Mouse (Mus musculus): ENCODE measurements around the gene Itga4. TPM values are rescaled to one million over a fixed set of nuclear protein-coding genes. Genes with fewer than 3 reads are reported as not detected.

Gene Itga4
- polyA plus RNA-seq, 1 experiment = 1.7 TPM

- TF ChIP-seq TAL1 (IDR thresholded peaks at IDR 0.05; ENCODE audit: low read length) = no peak
- TF ChIP-seq GATA1 (IDR thresholded peaks at IDR 0.05; ENCODE audit: low read length) = no peak
- Histone ChIP-seq H3K4me1 (ENCODE audit: control insufficient read depth) (peaks cover 78% of the 10 kb centered on the region), H3K27me3 (ENCODE audit: control insufficient read depth) (peaks cover 5% of the 10 kb centered on the region; the same call in 1 of the 2 replicates), H3K4me3 (replicated peaks) (peak overlapping the region; percentile 83), H3K9me3 (ENCODE audit: control insufficient read depth, low read length) (no peaks in the 10 kb centered on the region), H3K36me3 (ENCODE audit: control insufficient read depth) (peaks cover 60% of the 10 kb centered on the region)
These were observed 1.7 kb downstream of the Itga4 start for GRCm38 (mm10) chr2:79256880-79257279.

GRCm38 (mm10) chr2:79257411-79257810 is 2.2 kb downstream of the Itga4 start:
- Histone ChIP-seq H3K4me3 (replicated peaks) (peak overlapping the region; percentile 83), H3K27me3 (ENCODE audit: control insufficient read depth) (peaks cover 5% of the 10 kb centered on the region; the same call in 1 of the 2 replicates), H3K4me1 (ENCODE audit: control insufficient read depth) (peaks cover 78% of the 10 kb centered on the region), H3K9me3 (ENCODE audit: control insufficient read depth, low read length) (no peaks in the 10 kb centered on the region), H3K36me3 (ENCODE audit: control insufficient read depth) (peaks cover 65% of the 10 kb centered on the region)
- TF ChIP-seq GATA1 (IDR thresholded peaks at IDR 0.05; ENCODE audit: low read length) = no peak
- TF ChIP-seq TAL1 (IDR thresholded peaks at IDR 0.05; ENCODE audit: low read length) = no peak

- H3K4me3 ChIP-seq (replicated peaks) = peak overlapping the region; percentile 83
- H3K36me3 ChIP-seq (ENCODE audit: control insufficient read depth) = peaks cover 83% of the 10 kb centered on the region
- peaks cover 77% of the 10 kb centered on the region for H3K4me1 ChIP-seq (ENCODE audit: control insufficient read depth)
- peaks cover 5% of the 10 kb centered on the region; the same call in 1 of the 2 replicates for H3K27me3 ChIP-seq (ENCODE audit: control insufficient read depth)
- H3K9me3 ChIP-seq (ENCODE audit: control insufficient read depth, low read length) = no peaks in the 10 kb centered on the region
- TF ChIP-seq TAL1 (IDR thresholded peaks at IDR 0.05; ENCODE audit: low read length) = peak; percentile 90
- peak; percentile 92 for TF ChIP-seq GATA1 (IDR thresholded peaks at IDR 0.05; ENCODE audit: low read length)
These were observed 4.1 kb downstream of the Itga4 start for GRCm38 (mm10) chr2:79259326-79259725.

GRCm38 (mm10) chr2:79265665-79266064 is 10.4 kb downstream of the Itga4 start:
- H3K4me3 ChIP-seq (replicated peaks) = peak overlapping the region; percentile 1
- no peak for TF ChIP-seq TAL1 (IDR thresholded peaks at IDR 0.05; ENCODE audit: low read length)
- TF ChIP-seq GATA1 (IDR thresholded peaks at IDR 0.05; ENCODE audit: low read length) = no peak
- H3K4me1 ChIP-seq (ENCODE audit: control insufficient read depth) = peaks cover 89% of the 10 kb centered on the region
- H3K27me3 ChIP-seq (ENCODE audit: control insufficient read depth) = no peaks in the 10 kb centered on the region
- H3K9me3 ChIP-seq (ENCODE audit: control insufficient read depth, low read length) = no peaks in the 10 kb centered on the region
- peaks cover 97% of the 10 kb centered on the region for H3K36me3 ChIP-seq (ENCODE audit: control insufficient read depth)

GRCm38 (mm10) chr2:79266480-79266879 is 11.3 kb downstream of the Itga4 start:
- Histone ChIP-seq H3K36me3 (ENCODE audit: control insufficient read depth) (peaks cover 98% of the 10 kb centered on the region), H3K27me3 (ENCODE audit: control insufficient read depth) (no peaks in the 10 kb centered on the region), H3K9me3 (ENCODE audit: control insufficient read depth, low read length) (no peaks in the 10 kb centered on the region), H3K4me1 (ENCODE audit: control insufficient read depth) (peaks cover 90% of the 10 kb centered on the region), H3K4me3 (replicated peaks) (no peak overlapping the region)
- TF ChIP-seq TAL1 (IDR thresholded peaks at IDR 0.05; ENCODE audit: low read length) (no peak), GATA1 (IDR thresholded peaks at IDR 0.05; ENCODE audit: low read length) (no peak)

GRCm38 (mm10) chr2:79267181-79267580 is 12.0 kb downstream of the Itga4 start:
- no peak for TF ChIP-seq TAL1 (IDR thresholded peaks at IDR 0.05; ENCODE audit: low read length)
- TF ChIP-seq GATA1 (IDR thresholded peaks at IDR 0.05; ENCODE audit: low read length) = no peak
- no peaks in the 10 kb centered on the region for H3K9me3 ChIP-seq (ENCODE audit: control insufficient read depth, low read length)
- H3K4me3 ChIP-seq (replicated peaks) = no peak overlapping the region
- H3K36me3 ChIP-seq (ENCODE audit: control insufficient read depth) = peaks cover 98% of the 10 kb centered on the region
- H3K4me1 ChIP-seq (ENCODE audit: control insufficient read depth) = peaks cover 90% of the 10 kb centered on the region
- no peaks in the 10 kb centered on the region for H3K27me3 ChIP-seq (ENCODE audit: control insufficient read depth)

- Histone ChIP-seq H3K27me3 (ENCODE audit: control insufficient read depth) (no peaks in the 10 kb centered on the region), H3K36me3 (ENCODE audit: control insufficient read depth) (peaks cover 98% of the 10 kb centered on the region), H3K4me1 (ENCODE audit: control insufficient read depth) (peaks cover 83% of the 10 kb centered on the region), H3K9me3 (ENCODE audit: control insufficient read depth, low read length) (no peaks in the 10 kb centered on the region), H3K4me3 (replicated peaks) (peak overlapping the region; percentile 49)
- no peak for TF ChIP-seq TAL1 (IDR thresholded peaks at IDR 0.05; ENCODE audit: low read length)
- no peak for TF ChIP-seq GATA1 (IDR thresholded peaks at IDR 0.05; ENCODE audit: low read length)
These were observed 13.6 kb downstream of the Itga4 start for GRCm38 (mm10) chr2:79268863-79269262.

GRCm38 (mm10) chr2:79270034-79270535 is 14.9 kb downstream of the Itga4 start:
- 0 out of 2 replicates have a peak, but pooled peaks have one; percentile 41 for TF ChIP-seq GATA1 (IDR thresholded peaks at IDR 0.05; ENCODE audit: low read length)
- peak; percentile 62 for TF ChIP-seq TAL1 (IDR thresholded peaks at IDR 0.05; ENCODE audit: low read length)
- H3K4me3 ChIP-seq (replicated peaks) = peak overlapping the region; percentile 49
- no peaks in the 10 kb centered on the region for H3K9me3 ChIP-seq (ENCODE audit: control insufficient read depth, low read length)
- H3K36me3 ChIP-seq (ENCODE audit: control insufficient read depth) = peaks cover 99% of the 10 kb centered on the region
- H3K27me3 ChIP-seq (ENCODE audit: control insufficient read depth) = no peaks in the 10 kb centered on the region
- peaks cover 75% of the 10 kb centered on the region for H3K4me1 ChIP-seq (ENCODE audit: control insufficient read depth)

GRCm38 (mm10) chr2:79271838-79272237 is 16.6 kb downstream of the Itga4 start:
- Histone ChIP-seq H3K27me3 (ENCODE audit: control insufficient read depth) (no peaks in the 10 kb centered on the region), H3K36me3 (ENCODE audit: control insufficient read depth) (peaks cover 100% of the 10 kb centered on the region), H3K4me1 (ENCODE audit: control insufficient read depth) (peaks cover 67% of the 10 kb centered on the region), H3K9me3 (ENCODE audit: control insufficient read depth, low read length) (no peaks in the 10 kb centered on the region), H3K4me3 (replicated peaks) (no peak overlapping the region)
- TF ChIP-seq GATA1 (IDR thresholded peaks at IDR 0.05; ENCODE audit: low read length) (no peak), TAL1 (IDR thresholded peaks at IDR 0.05; ENCODE audit: low read length) (no peak)

- peaks cover 6% of the 10 kb centered on the region for H3K4me1 ChIP-seq (ENCODE audit: control insufficient read depth)
- H3K36me3 ChIP-seq (ENCODE audit: control insufficient read depth) = peaks cover 100% of the 10 kb centered on the region
- no peak overlapping the region for H3K4me3 ChIP-seq (replicated peaks)
- H3K27me3 ChIP-seq (ENCODE audit: control insufficient read depth) = no peaks in the 10 kb centered on the region
- no peaks in the 10 kb centered on the region for H3K9me3 ChIP-seq (ENCODE audit: control insufficient read depth, low read length)
- no peak for TF ChIP-seq TAL1 (IDR thresholded peaks at IDR 0.05; ENCODE audit: low read length)
- no peak for TF ChIP-seq GATA1 (IDR thresholded peaks at IDR 0.05; ENCODE audit: low read length)
These were observed 23.4 kb downstream of the Itga4 start for GRCm38 (mm10) chr2:79278581-79278980.
